In the genomic region with DNA sequence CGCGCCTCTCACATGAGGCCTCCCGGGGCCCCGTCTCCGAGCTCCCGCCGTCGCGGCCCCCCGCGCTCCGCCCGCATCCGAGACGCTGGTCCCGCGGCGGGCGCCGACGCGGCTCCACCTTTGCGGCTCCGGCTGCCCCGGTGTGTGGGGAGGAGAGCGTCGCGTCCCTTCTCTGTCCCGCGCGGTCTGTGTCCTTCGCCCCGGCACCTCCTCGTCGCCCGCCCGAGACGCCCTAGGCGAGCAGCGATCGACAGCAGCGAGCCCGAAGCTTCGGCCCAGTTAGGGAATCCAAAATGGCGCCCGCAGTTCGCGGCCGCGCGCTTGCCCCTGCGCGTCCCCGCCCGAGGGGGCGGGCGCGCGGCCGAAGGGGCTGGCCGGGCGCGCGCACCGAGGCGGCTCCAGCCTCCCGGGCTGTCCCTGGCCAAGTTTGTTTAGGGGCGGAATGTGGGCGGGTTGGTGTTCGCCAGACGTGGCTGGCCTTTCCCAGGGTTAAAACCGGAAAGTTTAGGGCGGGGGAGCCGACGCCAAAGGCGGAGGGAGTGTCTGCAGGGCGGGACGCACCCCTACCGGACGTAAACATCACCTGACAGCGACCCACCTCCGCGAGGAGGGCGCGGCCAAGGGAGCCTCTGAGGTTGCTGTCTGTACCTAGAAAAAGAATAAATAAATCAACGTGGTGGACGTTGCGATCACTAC, we compare ENCODE assay signal across 8 mouse cellular contexts. TPM values are rescaled to one million over a fixed set of nuclear protein-coding genes. Genes with fewer than 3 reads are reported as not detected.
A peak's percentile ranks its signal among the peaks of the same experiment; 100 is the strongest.
DNase-seq lines count a peak whose midpoint lies in the region; ATAC-seq and TF ChIP-seq lines count a peak whose summit lies in the region.

A gene (minus strand): TSS at position 329 of the 696 bp plus-strand sequence.

- peak within 1 kb of the TSS; percentile 93 to 99 for H3K4me3 ChIP-seq in MEL (ENCODE audit: control insufficient read depth in 1 of 2, insufficient read depth in 1 of 2, low read depth in 2 of 2, low read length in 2 of 2)
- peak within 1 kb of the TSS; percentile 89 for H3K4me3 ChIP-seq in cerebellum, adult 2 months (replicated peaks; ENCODE audit: insufficient read depth, low read depth, low read length)
- peak within 1 kb of the TSS; percentile 98 for H3K4me3 ChIP-seq in forebrain, postnatal 0 days (ENCODE audit: low read depth, low read length)
- peak within 1 kb of the TSS; percentile 95 for H3K4me3 ChIP-seq in lung, embryonic 15.5 days

- ATAC-seq in forebrain, postnatal 0 days: peak; percentile 79
- ATAC-seq in lung, embryonic 15.5 days (ENCODE audit: borderline replicate concordance, extremely low read depth, low FRiP score, low TSS enrichment): peak; percentile 94

- TF ChIP-seq RAD21 in MEL (IDR thresholded peaks at IDR 0.05; ENCODE audit: low read depth, low read length): no peak

- H3K36me3 ChIP-seq in MEL (ENCODE audit: control insufficient read depth in 1 of 2, insufficient read depth in 2 of 2, low read length in 2 of 2): peaks cover 1 to 12% of the 10 kb centered on the region in 2 experiments; a peak in 3 of 4 replicates
- 0 out of 2 replicates have a peak, but pooled peaks cover 4% of the 10 kb centered on the region for H3K36me3 ChIP-seq in forebrain, postnatal 0 days (ENCODE audit: insufficient read depth)
- H3K36me3 ChIP-seq in lung, embryonic 15.5 days: 0 out of 2 replicates have a peak, but pooled peaks cover 5% of the 10 kb centered on the region

- H3K4me2 ChIP-seq in forebrain, postnatal 0 days (ENCODE audit: low read depth): peak within 1 kb of the TSS; percentile 76
- peak within 1 kb of the TSS; percentile 66 for H3K4me2 ChIP-seq in lung, embryonic 15.5 days

- H3K27me3 ChIP-seq in MEL (ENCODE audit: control insufficient read depth in 1 of 2, insufficient read depth in 2 of 2, low read length in 2 of 2): no peaks in the 10 kb centered on the region
- H3K27me3 ChIP-seq in cerebellum, adult 2 months (ENCODE audit: control insufficient read depth, insufficient read depth, low read length): no peaks in the 10 kb centered on the region
- no peaks in the 10 kb centered on the region for H3K27me3 ChIP-seq in forebrain, postnatal 0 days (ENCODE audit: insufficient read depth, low read length)
- H3K27me3 ChIP-seq in lung, embryonic 15.5 days: no peaks in the 10 kb centered on the region

- TF ChIP-seq POLR2A in MEL (IDR thresholded peaks at IDR 0.05; ENCODE audit: control insufficient read depth in 1 of 2, insufficient read depth in 1 of 2, low read depth in 1 of 2, low read length in 2 of 2, poor library complexity in 1 of 2): peak; percentile 44 to 48; a peak in 1 of 4 replicates
- TF ChIP-seq POLR2A in cerebellum, adult 2 months (IDR thresholded peaks at IDR 0.05; ENCODE audit: borderline replicate concordance, insufficient read depth, low read length): peak; percentile 40; the same call in 1 of the 2 replicates

- H3K27ac ChIP-seq in MEL (ENCODE audit: control insufficient read depth, low read depth, low read length): peak within 1 kb of the TSS; percentile 93
- peak within 1 kb of the TSS; percentile 99 for H3K27ac ChIP-seq in cerebellum, adult 2 months (ENCODE audit: insufficient read depth, low read length)
- peak within 1 kb of the TSS; percentile 98 for H3K27ac ChIP-seq in forebrain, postnatal 0 days (ENCODE audit: low read depth, low read length)
- H3K27ac ChIP-seq in lung, embryonic 15.5 days: peak within 1 kb of the TSS; percentile 99

- WGBS in cerebellum, adult 2 months: under 1% methylated on average over 88 of the region's 88 CpGs
- 2% methylated on average over 84 of the region's 88 CpGs for WGBS in forebrain, postnatal 0 days
- under 1% methylated on average over 67 of the region's 88 CpGs for WGBS in lung, embryonic 15.5 days

- H3K9ac ChIP-seq in MEL (ENCODE audit: control insufficient read depth, low read depth, low read length, poor library complexity, severe bottlenecking): peak within 1 kb of the TSS; percentile 99
- peak within 1 kb of the TSS; percentile 99 for H3K9ac ChIP-seq in forebrain, postnatal 0 days
- H3K9ac ChIP-seq in lung, embryonic 15.5 days: peak within 1 kb of the TSS; percentile 96

- no peak for TF ChIP-seq CTCF in MEL (IDR thresholded peaks at IDR 0.05 in 2 of 3, conservative IDR thresholded peaks at IDR 0.05 in 1 of 3; ENCODE audit: control insufficient read depth in 1 of 3, insufficient read depth in 1 of 3, low read depth in 2 of 3, low read length in 3 of 3, poor library complexity in 1 of 3, severe bottlenecking in 1 of 3)
- TF ChIP-seq CTCF in cerebellum, adult 2 months (IDR thresholded peaks at IDR 0.05; ENCODE audit: borderline replicate concordance, insufficient read depth, low read depth, low read length): no peak
- TF ChIP-seq CTCF in forebrain, postnatal 0 days (IDR thresholded peaks at IDR 0.05; ENCODE audit: low read depth): peak; percentile 10; the same call in 1 of the 2 replicates

- no peak; a peak in 1 of 4 replicates for TF ChIP-seq EP300 in MEL (IDR thresholded peaks at IDR 0.05; ENCODE audit: low read depth in 1 of 2, low read length in 2 of 2)

- peak; percentile 93 for DNase-seq in MEL (ENCODE audit: low read depth, low spot score)
- DNase-seq in cerebellum, adult 2 months: peak; percentile 91 to 93
- DNase-seq in forebrain, postnatal 0 days: peak; percentile 91
- DNase-seq in heart, postnatal 4 days: peak; percentile 93
- DNase-seq in layer of hippocampus, adult 8-10 months (ENCODE audit: low spot score in 2 of 2): peak; percentile 75 to 82
- DNase-seq in ovary, adult 18-20 months (ENCODE audit: low spot score): peak; percentile 94
- DNase-seq in thymus, postnatal 0 days (ENCODE audit: low spot score): peak; percentile 86

- peaks cover 24% of the 10 kb centered on the region for H3K79me2 ChIP-seq in MEL (ENCODE audit: control insufficient read depth, insufficient read depth, low read length, poor library complexity)

- no peaks in the 10 kb centered on the region for H3K9me3 ChIP-seq in MEL (replicated peaks; ENCODE audit: insufficient read depth, low read length)
- H3K9me3 ChIP-seq in forebrain, postnatal 0 days (ENCODE audit: low read length): no peaks in the 10 kb centered on the region
- H3K9me3 ChIP-seq in lung, embryonic 15.5 days: no peaks in the 10 kb centered on the region

- H3K4me1 ChIP-seq in MEL (ENCODE audit: control insufficient read depth in 1 of 2, insufficient read depth in 2 of 2, low read length in 2 of 2): peaks cover 0 to 4% of the 10 kb centered on the region in 2 experiments; a peak in 1 of 4 replicates
- H3K4me1 ChIP-seq in cerebellum, adult 2 months (ENCODE audit: control insufficient read depth, insufficient read depth, low read length): peaks cover 17% of the 10 kb centered on the region
- peaks cover 19% of the 10 kb centered on the region for H3K4me1 ChIP-seq in forebrain, postnatal 0 days (ENCODE audit: insufficient read depth)
- H3K4me1 ChIP-seq in lung, embryonic 15.5 days: peaks cover 26% of the 10 kb centered on the region

TF ChIP-seq in MEL, 35 proteins besides CTCF, POLR2A, EP300 and RAD21 (continues in another document):
- TF ChIP-seq NELFE (IDR thresholded peaks at IDR 0.05; ENCODE audit: low read depth, low read length) (peak; percentile 38; the same call in 1 of the 2 replicates), TBP (IDR thresholded peaks at IDR 0.05; ENCODE audit: low read depth, low read length) (no peak), HCFC1 (IDR thresholded peaks at IDR 0.05; ENCODE audit: low read depth, low read length) (peak; percentile 49; the same call in 1 of the 2 replicates), ZMIZ1 (IDR thresholded peaks at IDR 0.05; ENCODE audit: low read depth, low read length) (0 out of 2 replicates have a peak, but pooled peaks have one; percentile 9), USF1 (IDR thresholded peaks at IDR 0.05; ENCODE audit: low read depth, low read length) (peak; percentile 84), MXI1 (IDR thresholded peaks at IDR 0.05; ENCODE audit: low read depth, low read length) (peak; percentile 86), NRF1 (IDR thresholded peaks at IDR 0.05; ENCODE audit: insufficient read depth, low read depth, low read length, poor library complexity, severe bottlenecking) (peak; percentile 39; the same call in 1 of the 2 replicates), CHD1 (IDR thresholded peaks at IDR 0.05; ENCODE audit: low read depth, low read length) (no peak), RCOR1 (IDR thresholded peaks at IDR 0.05; ENCODE audit: low read depth, low read length) (peak; percentile 29; the same call in 1 of the 2 replicates), MYC (IDR thresholded peaks at IDR 0.05; ENCODE audit: low read depth, low read length) (no peak), ELF1 (IDR thresholded peaks at IDR 0.05; ENCODE audit: low read depth, low read length) (no peak), MAX (IDR thresholded peaks at IDR 0.05; ENCODE audit: low read length) (peak; percentile 73; the same call in 1 of the 2 replicates), MAZ (IDR thresholded peaks at IDR 0.05; ENCODE audit: low read depth, low read length) (peak; percentile 69; the same call in 1 of the 2 replicates), GATA1 (IDR thresholded peaks at IDR 0.05; ENCODE audit: low read depth, low read length) (no peak), BHLHE40 (IDR thresholded peaks at IDR 0.05; ENCODE audit: borderline replicate concordance, low read depth, low read length) (no peak), GABPA (IDR thresholded peaks at IDR 0.05; ENCODE audit: low read depth, low read length) (no peak), ETS1 (IDR thresholded peaks at IDR 0.05; ENCODE audit: low read depth, low read length) (peak; percentile 75; the same call in 1 of the 2 replicates), SMC3 (IDR thresholded peaks at IDR 0.05; ENCODE audit: low read depth, low read length) (no peak), MAFK (IDR thresholded peaks at IDR 0.05; ENCODE audit: borderline replicate concordance, low read depth, low read length) (no peak), CHD2 (IDR thresholded peaks at IDR 0.05; ENCODE audit: low read length) (no peak), UBTF (IDR thresholded peaks at IDR 0.05; ENCODE audit: borderline replicate concordance, insufficient read depth, low read depth, low read length) (peak; percentile 67; the same call in 1 of the 2 replicates)

RNA-seq across cellular contexts. Expression of the gene that starts here (rescaled TPM):
- total RNA-seq in MEL (2012; rRNA removed): 14.6 and 15.0 TPM in 2 replicates
- 10 to 100 TPM in 1 of 2 experiments, not detected in 1; 28.4 TPM for polyA plus RNA-seq in MEL (2012; ENCODE audit: insufficient read depth in 1 of 2, insufficient read length in 2 of 2, low read depth in 1 of 2, low replicate concordance in 2 of 2, missing spikeins in 1 of 2)
- 141 and 158 TPM in 2 replicates for polyA plus RNA-seq in cerebellum, adult 2 months (2012; rRNA removed)
- total RNA-seq in forebrain, postnatal 0 days (2014; rRNA removed): 63.9 and 77.4 TPM in 2 replicates
- 18.0 and 22.7 TPM in 2 replicates for polyA plus RNA-seq in forebrain, postnatal 0 days (2015; fragmentation: Nextera tagmentation; extraction: Ambion mirVana)
- total RNA-seq in heart, postnatal 4 days (2021): 10 to 100 TPM; 57.6 to 59.7 TPM
- total RNA-seq in layer of hippocampus, adult 8-10 months (2022): 10 to 100 TPM; 85.6 to 97.4 (median 89.1) TPM
- 25.3 and 26.1 TPM in 2 replicates for polyA plus RNA-seq in lung, embryonic 15.5 days (2015; fragmentation: Nextera tagmentation; extraction: Ambion mirVana)
- polyA plus RNA-seq in thymus, postnatal 0 days (2015; fragmentation: Nextera tagmentation; extraction: Ambion mirVana): 25.0 and 29.3 TPM in 2 replicates

Comparison
In these comparisons a context has a peak if more than half of its experiments do, and no peak if none do; other contexts are left out.
1. Peak in every context shown above with its lines: DNase-seq, ATAC-seq, H3K4me3 ChIP-seq and H3K27ac ChIP-seq.